Mouse (Mus musculus): ENCODE measurements at regions not wholly inside any gene's neighbourhood (a gene's known extent, or its start where the extent isn't known, plus 50 kb on each side); places are given as distances from the start of the nearest gene placed in this dataset.

DNA sequence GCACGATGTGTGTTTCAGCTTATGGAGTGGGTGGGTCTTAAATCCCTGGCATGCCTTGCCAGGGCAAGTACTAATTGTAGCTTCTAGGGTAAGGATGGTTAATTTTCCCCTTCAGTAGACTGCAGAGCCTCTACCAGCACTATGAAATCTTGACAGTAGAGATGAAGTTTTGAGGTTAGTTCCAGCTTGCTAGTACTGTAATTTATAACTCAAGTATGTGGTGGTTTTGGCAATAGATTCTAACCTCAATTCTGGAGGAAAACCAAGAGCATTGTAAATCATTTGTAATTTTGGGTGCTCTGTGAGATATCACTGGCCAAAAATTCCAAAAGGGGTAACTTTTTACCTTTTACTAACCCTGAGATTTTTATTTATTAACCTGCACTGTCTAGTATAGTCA, 164.3 kb upstream of the Ednrb start:
- no peak overlapping the region for H3K4me3 ChIP-seq (replicated peaks in 1 of 3; ENCODE audit: low read depth in 2 of 3, low read length in 2 of 3, poor library complexity in 1 of 3)
- no peaks in the 10 kb centered on the region for H3K27me3 ChIP-seq (replicated peaks)
- H3K27ac ChIP-seq (ENCODE audit: insufficient read depth, low read depth) = no peak overlapping the region
- H3K4me2 ChIP-seq (ENCODE audit: insufficient read depth, low read depth, poor library complexity, severe bottlenecking) = no peak overlapping the region
- no peaks in the 10 kb centered on the region for H3K36me3 ChIP-seq (replicated peaks in 1 of 2; ENCODE audit: control insufficient read depth in 1 of 2, insufficient read depth in 1 of 2, low read length in 1 of 2)
- H3K9me3 ChIP-seq (replicated peaks; ENCODE audit: low read length) = no peaks in the 10 kb centered on the region
- H3K79me2 ChIP-seq (replicated peaks; ENCODE audit: control insufficient read depth, extremely low read depth, insufficient read depth, poor library complexity, severe bottlenecking) = no peaks in the 10 kb centered on the region
- in situ Hi-C loops (cut with MboI; ENCODE audit: low pct_ligation_motif_present, low pct_unique_long_range_greater_than_20kb, low sequenced_read_pairs) (no loop called here), dilution Hi-C loops (cut with MboI; ENCODE audit: extremely low pct_ligation_motif_present, extremely low pct_unique_long_range_greater_than_20kb, low sequenced_read_pairs) (no loop called here)
- no peak for DNase-seq (ENCODE audit: extremely low read depth)
- no peak for TF ChIP-seq IRF4 (IDR thresholded peaks at IDR 0.05; ENCODE audit: low read depth, low read length)
- H3K4me1 ChIP-seq (ENCODE audit: control insufficient read depth in 1 of 2, insufficient read depth in 2 of 2) = peaks cover 0 to 6% of the 10 kb centered on the region in 2 experiments; a peak in 2 of 4 replicates
- no peak overlapping the region for H3K9ac ChIP-seq (ENCODE audit: insufficient read depth, low read depth)

DNA sequence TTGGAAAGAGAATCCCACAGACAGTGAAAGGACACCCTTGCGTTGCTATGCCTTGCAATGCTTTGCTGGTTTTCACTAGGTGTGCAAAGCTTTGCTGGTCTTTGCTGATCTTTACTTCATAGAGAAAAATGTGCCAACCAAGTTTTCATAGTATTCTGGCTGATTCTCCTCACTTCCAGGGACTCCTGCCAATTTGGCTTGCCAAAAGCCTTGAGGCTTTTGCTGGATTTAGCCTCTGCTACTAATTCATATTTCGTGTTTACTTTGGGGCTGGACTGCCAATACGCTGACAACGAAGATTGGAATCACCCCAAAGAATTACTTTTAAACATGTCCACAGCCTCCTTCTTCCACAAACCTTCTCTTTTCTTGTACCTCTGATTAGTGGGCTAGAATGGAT, 162.2 kb upstream of the Ednrb start:
- Histone ChIP-seq H3K4me1 (ENCODE audit: control insufficient read depth in 1 of 2, insufficient read depth in 2 of 2) (peaks cover 0 to 6% of the 10 kb centered on the region in 2 experiments; a peak in 2 of 4 replicates), H3K4me3 (replicated peaks in 1 of 3; ENCODE audit: low read depth in 2 of 3, low read length in 2 of 3, poor library complexity in 1 of 3) (no peak overlapping the region), H3K4me2 (ENCODE audit: insufficient read depth, low read depth, poor library complexity, severe bottlenecking) (no peak overlapping the region), H3K36me3 (replicated peaks in 1 of 2; ENCODE audit: control insufficient read depth in 1 of 2, insufficient read depth in 1 of 2, low read length in 1 of 2) (no peaks in the 10 kb centered on the region), H3K9ac (ENCODE audit: insufficient read depth, low read depth) (no peak overlapping the region), H3K79me2 (replicated peaks; ENCODE audit: control insufficient read depth, extremely low read depth, insufficient read depth, poor library complexity, severe bottlenecking) (no peaks in the 10 kb centered on the region), H3K9me3 (replicated peaks; ENCODE audit: low read length) (no peaks in the 10 kb centered on the region), H3K27ac (ENCODE audit: insufficient read depth, low read depth) (no peak overlapping the region), H3K27me3 (replicated peaks) (no peaks in the 10 kb centered on the region)
- no peak for DNase-seq (ENCODE audit: extremely low read depth)
- TF ChIP-seq CTCF (conservative IDR thresholded peaks at IDR 0.05 in 1 of 2, IDR thresholded peaks at IDR 0.05 in 1 of 2; ENCODE audit: low read depth in 2 of 2, low read length in 2 of 2) (no peak), POLR2A (IDR thresholded peaks at IDR 0.05; ENCODE audit: low read depth, low read length) (no peak), ZKSCAN1 (IDR thresholded peaks at IDR 0.05; ENCODE audit: borderline replicate concordance, low read depth, low read length) (no peak), E2F4 (IDR thresholded peaks at IDR 0.05; ENCODE audit: insufficient replicate concordance, low read depth, low read length) (no peak), HCFC1 (IDR thresholded peaks at IDR 0.05; ENCODE audit: low read depth, low read length) (no peak), TBP (conservative IDR thresholded peaks at IDR 0.05; ENCODE audit: low read depth, low read length) (no peak), SMC3 (IDR thresholded peaks at IDR 0.05; ENCODE audit: low read depth, low read length) (no peak), BHLHE40 (IDR thresholded peaks at IDR 0.05; ENCODE audit: low read depth, low read length) (no peak), KAT2A (IDR thresholded peaks at IDR 0.05; ENCODE audit: insufficient replicate concordance, low read length) (no peak), RCOR1 (conservative IDR thresholded peaks at IDR 0.05; ENCODE audit: low read depth, low read length) (no peak), ZNF384 (IDR thresholded peaks at IDR 0.05; ENCODE audit: low read depth, low read length) (no peak)
- in situ Hi-C loops (cut with MboI; ENCODE audit: low pct_ligation_motif_present, low pct_unique_long_range_greater_than_20kb, low sequenced_read_pairs) = no loop called here
- dilution Hi-C loops (cut with MboI; ENCODE audit: extremely low pct_ligation_motif_present, extremely low pct_unique_long_range_greater_than_20kb, low sequenced_read_pairs) = no loop called here

GRCm38 (mm10) chr14:104005132-104005531, 160.9 kb upstream of the Ednrb start:
- H3K27ac ChIP-seq (ENCODE audit: insufficient read depth, low read depth) = no peak overlapping the region
- no peaks in the 10 kb centered on the region for H3K79me2 ChIP-seq (replicated peaks; ENCODE audit: control insufficient read depth, extremely low read depth, insufficient read depth, poor library complexity, severe bottlenecking)
- dilution Hi-C loops (cut with MboI; ENCODE audit: extremely low pct_ligation_motif_present, extremely low pct_unique_long_range_greater_than_20kb, low sequenced_read_pairs) (no loop called here), in situ Hi-C loops (cut with MboI; ENCODE audit: low pct_ligation_motif_present, low pct_unique_long_range_greater_than_20kb, low sequenced_read_pairs) (no loop called here)
- H3K4me3 ChIP-seq (replicated peaks in 1 of 3; ENCODE audit: low read depth in 2 of 3, low read length in 2 of 3, poor library complexity in 1 of 3) = no peak overlapping the region
- no peaks in the 10 kb centered on the region for H3K36me3 ChIP-seq (replicated peaks in 1 of 2; ENCODE audit: control insufficient read depth in 1 of 2, insufficient read depth in 1 of 2, low read length in 1 of 2)
- no peaks in the 10 kb centered on the region for H3K9me3 ChIP-seq (replicated peaks; ENCODE audit: low read length)
- peak; percentile 16 for DNase-seq (ENCODE audit: extremely low read depth)
- H3K4me1 ChIP-seq (ENCODE audit: control insufficient read depth in 1 of 2, insufficient read depth in 2 of 2) = peaks cover 0 to 6% of the 10 kb centered on the region in 2 experiments; a peak in 2 of 4 replicates
- no peaks in the 10 kb centered on the region for H3K27me3 ChIP-seq (replicated peaks)
- H3K4me2 ChIP-seq (ENCODE audit: insufficient read depth, low read depth, poor library complexity, severe bottlenecking) = no peak overlapping the region
- TF ChIP-seq ZNF384 (IDR thresholded peaks at IDR 0.05; ENCODE audit: low read depth, low read length) = no peak
- TF ChIP-seq TBP (conservative IDR thresholded peaks at IDR 0.05; ENCODE audit: low read depth, low read length) = no peak
- no peak for TF ChIP-seq NRF1 (IDR thresholded peaks at IDR 0.05; ENCODE audit: low read depth, low read length)
- no peak overlapping the region for H3K9ac ChIP-seq (ENCODE audit: insufficient read depth, low read depth)

Measured in CH12.LX (cell line).